ENCODE assay signal across 12 mouse cellular contexts in genomic region chr7:99312671-99313143, GRCm38 (mm10). TPM values are rescaled to one million over a fixed set of nuclear protein-coding genes. Genes with fewer than 3 reads are reported as not detected.
DNase-seq lines count a peak whose midpoint lies in the region; ATAC-seq and TF ChIP-seq lines count a peak whose summit lies in the region.
"Had no signal": no experiment of that assay in that cellular context is flagged by ENCODE, and none has a peak within 500 bp of the region (broad histone marks: within the 10 kb centered on the region; RNA-seq: fewer than 3 reads in every experiment).

No protein-coding gene starts in this region.

- 47% methylated on average over 8 of the region's 8 CpGs for whole genome bisulfite sequencing in kidney, embryonic 16.5 days
- WGBS in forebrain, embryonic 14.5 days, result 25% methylated on average over 8 of the region's 8 CpGs
- WGBS in limb, embryonic 14.5 days, result 31% methylated on average over 8 of the region's 8 CpGs
- 12% methylated on average over 8 of the region's 8 CpGs for WGBS in neural tube, embryonic 14.5 days

- intact Hi-C loops in heart, postnatal 36 days (cut with DNase I), result no loop called here

- ATAC-seq in kidney, embryonic 16.5 days (ENCODE audit: low FRiP score, low TSS enrichment), result peak; percentile 62; the same call in 1 of the 2 replicates
- peak; percentile 86 for ATAC-seq in forebrain, embryonic 14.5 days
- ATAC-seq in limb, embryonic 14.5 days (ENCODE audit: low FRiP score, low read depth), result peak; percentile 60
- peak; percentile 58 for ATAC-seq in neural tube, embryonic 14.5 days (ENCODE audit: low read depth)
- no peak for ATAC-seq in CD4-positive, CD25-positive, alpha-beta regulatory T cell, adult 4 months
- ATAC-seq: Patski had no signal

- no peak overlapping the region for H3K27ac ChIP-seq in kidney, embryonic 16.5 days (ENCODE audit: low read length)
- peak overlapping the region; percentile 89 for H3K27ac ChIP-seq in forebrain, embryonic 14.5 days (ENCODE audit: low read depth, low read length)
- H3K27ac ChIP-seq in limb, embryonic 14.5 days (replicated peaks; ENCODE audit: low read depth, low read length), result peak overlapping the region; percentile 59; the same call in 1 of the 2 replicates
- peak overlapping the region; percentile 86 for H3K27ac ChIP-seq in neural tube, embryonic 14.5 days (ENCODE audit: low read depth, low read length)
- H3K27ac ChIP-seq: kidney, postnatal 0 days; liver, embryonic 13.5 days had no signal

- H3K36me3 ChIP-seq in kidney, embryonic 16.5 days (ENCODE audit: insufficient read depth, low read length), result no peaks in the 10 kb centered on the region
- peaks cover 23% of the 10 kb centered on the region for H3K36me3 ChIP-seq in forebrain, embryonic 14.5 days (ENCODE audit: control insufficient read depth, insufficient read depth, low read length)
- H3K36me3 ChIP-seq in limb, embryonic 14.5 days (ENCODE audit: control insufficient read depth, insufficient read depth, low read length), result no peaks in the 10 kb centered on the region
- peaks cover 12% of the 10 kb centered on the region for H3K36me3 ChIP-seq in neural tube, embryonic 14.5 days (ENCODE audit: control insufficient read depth, insufficient read depth, low read length)
- H3K36me3 ChIP-seq: liver, embryonic 13.5 days had no signal

- DNase-seq in kidney, postnatal 36 days, result no peak
- DNase-seq in forebrain, embryonic 14.5 days (ENCODE audit: low spot score), result peak; percentile 83
- DNase-seq in limb, embryonic 14.5 days (ENCODE audit: low spot score), result peak; percentile 33
- DNase-seq in ovary, postnatal 14 days (ENCODE audit: low spot score), result no peak
- DNase-seq in heart, postnatal 36 days, result no peak
- DNase-seq: liver, embryonic 13.5 days had no signal

- no peaks in the 10 kb centered on the region for H3K9me3 ChIP-seq in kidney, embryonic 16.5 days (ENCODE audit: low read length)
- H3K9me3 ChIP-seq in forebrain, embryonic 14.5 days (replicated peaks; ENCODE audit: control insufficient read depth, low read length), result no peaks in the 10 kb centered on the region
- no peaks in the 10 kb centered on the region for H3K9me3 ChIP-seq in limb, embryonic 14.5 days (ENCODE audit: control insufficient read depth, low read length)
- no peaks in the 10 kb centered on the region for H3K9me3 ChIP-seq in neural tube, embryonic 14.5 days (ENCODE audit: control insufficient read depth, low read length)
- H3K9me3 ChIP-seq: liver, embryonic 13.5 days had no signal

- H3K4me2 ChIP-seq in kidney, embryonic 16.5 days (replicated peaks; ENCODE audit: low read depth, low read length), result no peak overlapping the region
- 0 out of 2 replicates have a peak overlapping the region, but pooled peaks have one; percentile 2 for H3K4me2 ChIP-seq in forebrain, embryonic 14.5 days (ENCODE audit: low read length)
- no peak overlapping the region; the same call in 1 of the 2 replicates for H3K4me2 ChIP-seq in limb, embryonic 14.5 days (replicated peaks; ENCODE audit: low read depth, low read length, severe bottlenecking)
- H3K4me2 ChIP-seq in neural tube, embryonic 14.5 days (ENCODE audit: low read depth, low read length), result peak overlapping the region; percentile 26; the same call in 1 of the 2 replicates
- H3K4me2 ChIP-seq: liver, embryonic 13.5 days had no signal

- peaks cover 9% of the 10 kb centered on the region; the same call in 1 of the 2 replicates for H3K4me1 ChIP-seq in kidney, embryonic 16.5 days (ENCODE audit: insufficient read depth, low read length)
- H3K4me1 ChIP-seq in forebrain, embryonic 14.5 days (ENCODE audit: control insufficient read depth, insufficient read depth, low read length), result peaks cover 17% of the 10 kb centered on the region
- peaks cover 17% of the 10 kb centered on the region for H3K4me1 ChIP-seq in limb, embryonic 14.5 days (ENCODE audit: control insufficient read depth, insufficient read depth, low read length)
- peaks cover 27% of the 10 kb centered on the region for H3K4me1 ChIP-seq in neural tube, embryonic 14.5 days (ENCODE audit: control insufficient read depth, insufficient read depth, low read length)
- H3K4me1 ChIP-seq: liver, embryonic 13.5 days had no signal

- no peak for TF ChIP-seq POLR2A in limb, embryonic 14.5 days (IDR thresholded peaks at IDR 0.05; ENCODE audit: borderline replicate concordance, extremely low read depth, insufficient read depth, insufficient read length)

- no peak overlapping the region for H3K9ac ChIP-seq in kidney, embryonic 16.5 days (replicated peaks; ENCODE audit: low read length)
- H3K9ac ChIP-seq in forebrain, embryonic 14.5 days (ENCODE audit: low read length), result peak overlapping the region; percentile 26; the same call in 1 of the 2 replicates
- 0 out of 2 replicates have a peak overlapping the region, but pooled peaks have one; percentile 34 for H3K9ac ChIP-seq in limb, embryonic 14.5 days (ENCODE audit: low read depth, low read length, severe bottlenecking)
- H3K9ac ChIP-seq in neural tube, embryonic 14.5 days (replicated peaks; ENCODE audit: low read depth, low read length), result peak overlapping the region; percentile 22; the same call in 1 of the 2 replicates
- H3K9ac ChIP-seq: liver, embryonic 13.5 days had no signal

- no peaks in the 10 kb centered on the region for H3K27me3 ChIP-seq in kidney, embryonic 16.5 days (ENCODE audit: insufficient read depth, low read length)
- H3K27me3 ChIP-seq in forebrain, embryonic 14.5 days (replicated peaks; ENCODE audit: control insufficient read depth, insufficient read depth, low read length), result no peaks in the 10 kb centered on the region
- no peaks in the 10 kb centered on the region for H3K27me3 ChIP-seq in limb, embryonic 14.5 days (ENCODE audit: control insufficient read depth, insufficient read depth, low read length)
- no peaks in the 10 kb centered on the region for H3K27me3 ChIP-seq in neural tube, embryonic 14.5 days (ENCODE audit: control insufficient read depth, insufficient read depth, low read length)
- H3K27me3 ChIP-seq: Patski had no signal

- H3K4me3 ChIP-seq in kidney, embryonic 16.5 days (ENCODE audit: low read length), result no peak overlapping the region
- no peak overlapping the region for H3K4me3 ChIP-seq in forebrain, embryonic 14.5 days (ENCODE audit: low read depth, low read length)
- no peak overlapping the region for H3K4me3 ChIP-seq in limb, embryonic 14.5 days (replicated peaks; ENCODE audit: low read length)
- H3K4me3 ChIP-seq in neural tube, embryonic 14.5 days (ENCODE audit: low read depth, low read length), result no peak overlapping the region
- H3K4me3 ChIP-seq: erythroblast, embryonic 14.5 days; liver, embryonic 13.5 days had no signal

RNA-seq across cellular contexts. Expression of gene Serpinh1, which starts 40.3 kb away (rescaled TPM):
- polyA plus RNA-seq in kidney, embryonic 16.5 days (2015; fragmentation: Nextera tagmentation; extraction: Ambion mirVana), result 1,752 and 1,857 TPM in 2 replicates
- 102 and 115 TPM in 2 replicates for polyA plus RNA-seq in forebrain, embryonic 14.5 days (2014; fragmentation: Nextera tagmentation; extraction: Ambion mirVana)
- polyA plus RNA-seq in limb, embryonic 14.5 days (2012; rRNA removed), result 1,525 and 1,858 TPM in 2 replicates
- polyA plus RNA-seq in limb, embryonic 14.5 days (2014; fragmentation: Nextera tagmentation; extraction: Ambion mirVana), result 790 and 834 TPM in 2 replicates
- 38.7 and 139 TPM in 2 replicates for polyA plus RNA-seq in neural tube, embryonic 14.5 days (2014; fragmentation: Nextera tagmentation; extraction: Ambion mirVana)
- polyA plus RNA-seq in CD4-positive, CD25-positive, alpha-beta regulatory T cell, adult 4 months (2017; shearing (Covaris generic)), result under 1 TPM in 1 of 2 experiments, not detected in 1; 0.15 TPM
- total RNA-seq in heart, postnatal 36 days (2021), result 100 to 1,000 TPM; 241 to 339 TPM

RNA-seq across cellular contexts. Expression of gene Map6, which starts 45.5 kb away (rescaled TPM):
- polyA plus RNA-seq in kidney, embryonic 16.5 days (2015; fragmentation: Nextera tagmentation; extraction: Ambion mirVana), result 1.7 and 2.1 TPM in 2 replicates
- 46.2 and 62.4 TPM in 2 replicates for polyA plus RNA-seq in forebrain, embryonic 14.5 days (2014; fragmentation: Nextera tagmentation; extraction: Ambion mirVana)
- 3.5 and 3.6 TPM in 2 replicates for polyA plus RNA-seq in limb, embryonic 14.5 days (2012; rRNA removed)
- polyA plus RNA-seq in limb, embryonic 14.5 days (2014; fragmentation: Nextera tagmentation; extraction: Ambion mirVana), result 6.3 and 6.4 TPM in 2 replicates
- polyA plus RNA-seq in neural tube, embryonic 14.5 days (2014; fragmentation: Nextera tagmentation; extraction: Ambion mirVana), result 118 and 140 TPM in 2 replicates
- 1 to 10 TPM; 2.4 to 4.5 TPM for polyA plus RNA-seq in CD4-positive, CD25-positive, alpha-beta regulatory T cell, adult 4 months (2017; shearing (Covaris generic))
- 1 to 10 TPM; 2.9 to 3.3 TPM for total RNA-seq in heart, postnatal 36 days (2021)
- polyA plus RNA-seq: erythroblast, embryonic 14.5 days had no signal

Comparison
In these comparisons a context has a peak if more than half of its experiments do, and no peak if none do; other contexts are left out.
1. H3K4me2 ChIP-seq: peak in forebrain, embryonic 14.5 days (single experiment) and neural tube, embryonic 14.5 days (single experiment); none in kidney, embryonic 16.5 days (single experiment) and limb, embryonic 14.5 days (single experiment).
2. DNase-seq: peak in forebrain, embryonic 14.5 days (single experiment) and limb, embryonic 14.5 days (single experiment); none in kidney, postnatal 36 days (0 of 2), ovary, postnatal 14 days (single experiment) and heart, postnatal 36 days (0 of 2).
3. RNA of gene Serpinh1, which starts 40.3 kb away (polyA plus RNA-seq): 1,752 to 1,857 TPM in kidney, embryonic 16.5 days, 790 to 1,858 TPM in limb, embryonic 14.5 days, 102 to 115 TPM in forebrain, embryonic 14.5 days and 38.7 to 139 TPM in neural tube, embryonic 14.5 days; 0.15 TPM in CD4-positive, CD25-positive, alpha-beta regulatory T cell, adult 4 months; every median in the first group is over 10 times any median in the second.